Mouse (Mus musculus) ES-Bruce4 (cell line): ENCODE data around the gene Sprr1a.

Source experiments
- CTCF ChIP-seq: IDR thresholded peaks from one replicate; pipeline ENCODE4 v1.8.1; 2011; ENCODE audit warnings: low read depth, low read length
- POLR2A ChIP-seq: IDR thresholded peaks from one replicate; pipeline ENCODE4 v1.8.1; 2011; ENCODE audit warnings: low read length; ENCODE audit not compliant: insufficient read depth

DNA sequence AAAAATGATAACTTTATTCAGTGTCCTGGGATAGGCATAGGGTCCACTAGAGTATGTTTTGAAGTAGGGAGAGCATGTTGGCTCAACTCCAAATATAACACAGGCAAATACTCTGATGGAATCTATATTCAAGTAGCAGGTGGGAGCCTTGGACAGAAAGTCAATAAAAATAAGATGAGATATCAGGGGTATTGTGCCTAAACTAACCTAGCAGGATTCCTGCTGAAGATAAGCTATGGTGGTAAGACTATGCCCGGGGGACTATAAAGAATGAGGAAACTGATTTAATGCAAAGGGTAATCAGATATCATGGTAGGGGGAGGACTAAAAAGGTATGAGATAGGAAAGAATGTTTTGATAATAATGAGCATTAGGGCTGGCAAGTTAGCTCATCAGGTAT is 22.5 kb upstream of the Sprr1a start:
- TF ChIP-seq CTCF (no peak), POLR2A (no peak)
